Mouse (Mus musculus) kidney, adult 2 months (tissue): ENCODE results near the gene Gm28729. TPM values are rescaled to one million over a fixed set of nuclear protein-coding genes. Genes with fewer than 3 reads are reported as not detected.
"Not testable (repeated sequence)": the region's sequence is repeated elsewhere in the genome, so short reads cannot be mapped to it uniquely, and the experiment has no call there.

ENCODE experiments used
- DNase-seq: peaks from one replicate; pipeline ENCODE4 v3.0.0; 2021
- H3K27ac ChIP-seq: fragments of 200-500 bp; 2 replicates; pipeline ENCODE4 v1.5.1; 2012; ENCODE audit warnings: low read depth, low read length, control low read depth, inconsistent platforms; ENCODE audit not compliant: insufficient read depth
- H3K27me3 ChIP-seq: fragments of 200-500 bp; replicated peaks from 2 replicates; pipeline ENCODE4 v1.6.1; 2012; ENCODE audit warnings: mild to moderate bottlenecking, moderate library complexity, low read length, inconsistent platforms; ENCODE audit not compliant: control insufficient read depth, insufficient read depth
- H3K36me3 ChIP-seq: fragments of 200-500 bp; 2 replicates; pipeline ENCODE4 v1.6.1; 2012; ENCODE audit warnings: mild to moderate bottlenecking, moderate library complexity, low read length, inconsistent platforms; ENCODE audit not compliant: control insufficient read depth, insufficient read depth
- H3K4me1 ChIP-seq: fragments of 200-500 bp; 2 replicates; pipeline ENCODE4 v1.6.1; 2011; ENCODE audit warnings: low read length; ENCODE audit not compliant: control insufficient read depth, insufficient read depth
- H3K4me3 ChIP-seq: fragments of 200-500 bp; 2 replicates; pipeline ENCODE4 v1.5.1; 2011; ENCODE audit warnings: mild to moderate bottlenecking, low read depth, low read length, control low read depth; ENCODE audit not compliant: insufficient read depth
- CTCF ChIP-seq: fragments of 200-500 bp; conservative IDR thresholded peaks from 2 replicates; pipeline ENCODE4 v1.5.1; 2011; ENCODE audit warnings: low read depth, mild to moderate bottlenecking, control low read depth, low read length, moderate library complexity, mixed read lengths; ENCODE audit not compliant: insufficient read depth, insufficient read length
- POLR2A ChIP-seq: fragments of 200-500 bp; IDR thresholded peaks from one replicate; pipeline ENCODE4 v1.6.1; 2011; ENCODE audit warnings: low read depth, low read length, control low read depth
- WGBS: fragments of 180-500 bp; shearing (Covaris S2); methylation state at CpG from one replicate; pipeline ENCODE4 v1.1.7; 2018; 5-methylcytosine and 5-hydroxymethylcytosine counted together
- polyA plus RNA-seq: library from polyadenylated mRNA; depleted of rRNA; stranded (reverse); fragments of >200 nt; gene quantifications from 2 replicates; pipeline ENCODE4 v1.2.3, GENCODE M21; 2012

Gene Gm28729
- polyA plus RNA-seq, 1 experiment: not detected

DNA sequence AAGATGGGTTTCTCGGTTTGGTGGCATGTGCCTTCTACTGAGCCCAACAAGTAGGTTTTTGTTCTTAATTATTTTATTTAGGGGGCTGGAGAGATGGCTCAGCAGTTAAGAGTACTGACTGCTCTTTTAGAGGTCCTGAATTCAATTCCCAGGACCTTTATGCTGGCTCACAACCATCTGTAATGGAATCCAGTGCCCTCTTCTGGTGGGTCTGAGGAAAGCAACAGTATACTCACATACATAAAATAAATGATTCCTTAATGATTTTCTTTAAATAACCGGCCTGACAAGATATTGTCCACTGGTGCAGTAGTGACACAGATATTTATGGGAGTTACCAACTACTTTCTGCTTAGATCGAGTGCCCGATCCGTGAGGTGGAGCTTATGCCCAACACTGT, 1.9 kb downstream of the Gm28729 start:
- TF ChIP-seq POLR2A: no peak
- no peak for TF ChIP-seq CTCF
- Histone ChIP-seq H3K27ac (no peak overlapping the region), H3K27me3 (no peaks in the 10 kb centered on the region), H3K4me3 (no peak overlapping the region), H3K4me1 (no peaks in the 10 kb centered on the region), H3K36me3 (no peaks in the 10 kb centered on the region)
- no peak for DNase-seq
- WGBS: 91% methylated on average over 5 of the region's 5 CpGs

DNA sequence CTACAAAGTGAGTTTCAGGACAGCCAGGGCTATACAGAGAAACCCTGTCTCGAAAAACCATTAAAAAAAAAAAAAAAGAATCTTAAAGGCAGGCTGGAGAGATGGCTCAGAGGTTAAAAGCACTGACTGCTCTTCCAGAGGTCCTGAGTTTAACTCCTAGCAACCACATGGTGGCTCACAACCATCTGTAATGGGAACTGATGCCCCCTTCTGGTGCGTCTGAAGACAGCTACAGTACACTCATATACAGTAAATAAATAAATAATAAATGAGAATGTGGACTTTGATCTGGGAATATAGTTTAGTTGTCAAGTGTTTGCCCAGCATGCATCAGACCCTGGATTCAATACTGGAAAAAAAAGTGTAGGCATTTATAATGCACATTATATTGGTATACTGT, 3.5 kb downstream of the Gm28729 start:
- WGBS: 91% methylated on average over 2 of the region's 2 CpGs
- H3K36me3 ChIP-seq: not testable (repeated sequence)
- 0 out of 2 replicates have a peak, but pooled peaks have one; percentile 4 for TF ChIP-seq CTCF

DNA sequence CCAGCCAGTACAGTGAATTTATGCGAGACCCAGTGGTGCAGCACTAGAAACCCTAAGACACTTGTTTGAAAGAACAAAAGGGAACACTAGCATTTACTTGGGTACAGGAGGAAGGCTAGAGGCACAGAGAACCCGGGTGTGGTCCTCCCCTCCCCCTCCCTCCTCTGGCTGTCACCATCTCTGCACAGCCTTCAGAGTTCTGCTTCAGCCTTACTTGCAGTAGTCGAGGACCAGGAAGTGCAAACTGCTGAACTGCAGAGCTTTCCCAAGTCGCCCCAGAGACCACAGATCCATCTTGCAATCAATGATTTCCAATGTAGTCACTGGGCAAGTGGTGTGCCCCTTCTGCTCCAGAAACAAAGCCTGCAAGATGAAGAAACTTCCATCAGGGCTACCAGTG, 7.6 kb downstream of the Gm28729 start:
- no peak overlapping the region for H3K4me3 ChIP-seq
- H3K27me3 ChIP-seq: no peaks in the 10 kb centered on the region
- no peaks in the 10 kb centered on the region for H3K36me3 ChIP-seq
- no peak for DNase-seq
- no peak overlapping the region for H3K27ac ChIP-seq
- H3K4me1 ChIP-seq: no peaks in the 10 kb centered on the region
- TF ChIP-seq POLR2A (no peak), CTCF (no peak)
- 42% methylated on average over 4 of the region's 4 CpGs for WGBS

More for the DNA sequence above, 3.5 kb downstream of the Gm28729 start:
- H3K27me3 ChIP-seq, DNase-seq, H3K4me1 ChIP-seq, H3K27ac ChIP-seq, H3K4me3 ChIP-seq: not testable (repeated sequence)

DNA sequence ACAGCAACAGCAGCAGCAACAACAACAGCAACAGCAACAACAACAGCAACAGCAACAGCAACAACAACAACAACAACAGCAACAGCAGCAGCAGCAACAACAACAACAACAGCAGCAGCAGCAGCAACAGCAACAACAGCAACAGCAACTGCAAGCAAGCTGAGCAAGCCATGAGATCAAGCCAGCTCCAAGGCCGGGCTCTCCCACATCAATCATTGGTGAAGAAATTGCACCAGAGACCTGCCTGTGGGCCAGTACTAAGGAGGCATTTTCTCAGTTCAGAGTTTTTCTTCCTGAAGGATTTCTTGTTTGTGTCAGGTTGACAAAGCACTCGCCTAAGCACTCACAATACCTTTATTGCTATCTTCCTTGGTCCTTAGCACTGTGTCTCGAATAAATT, 8.3 kb downstream of the Gm28729 start:
- no peak for DNase-seq
- 67% methylated on average over 3 of the region's 3 CpGs for WGBS
- no peak overlapping the region for H3K4me3 ChIP-seq
- no peaks in the 10 kb centered on the region for H3K4me1 ChIP-seq
- no peaks in the 10 kb centered on the region for H3K27me3 ChIP-seq
- no peak overlapping the region for H3K27ac ChIP-seq
- TF ChIP-seq CTCF (no peak), POLR2A (no peak)
- H3K36me3 ChIP-seq: no peaks in the 10 kb centered on the region

DNA sequence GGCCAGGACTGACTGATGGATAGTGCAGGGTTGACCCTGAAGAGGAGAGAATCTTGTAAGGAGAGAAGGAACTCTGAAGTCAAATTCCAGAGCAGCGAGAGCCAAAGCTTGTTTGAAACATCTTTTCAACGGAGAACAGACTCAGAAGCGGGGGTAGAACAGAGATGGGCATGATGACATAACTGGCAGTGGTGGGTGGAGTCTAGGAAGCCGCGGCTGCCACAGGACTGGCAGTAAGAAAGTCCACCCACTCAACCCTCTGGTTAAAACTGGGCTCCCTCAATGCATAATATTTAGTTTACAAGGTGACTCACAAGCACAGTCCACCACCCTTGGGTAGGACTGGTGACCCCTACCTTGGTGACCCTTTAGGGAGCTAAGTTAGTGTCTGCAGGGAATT, 9.3 kb downstream of the Gm28729 start:
- no peaks in the 10 kb centered on the region for H3K27me3 ChIP-seq

DNA sequence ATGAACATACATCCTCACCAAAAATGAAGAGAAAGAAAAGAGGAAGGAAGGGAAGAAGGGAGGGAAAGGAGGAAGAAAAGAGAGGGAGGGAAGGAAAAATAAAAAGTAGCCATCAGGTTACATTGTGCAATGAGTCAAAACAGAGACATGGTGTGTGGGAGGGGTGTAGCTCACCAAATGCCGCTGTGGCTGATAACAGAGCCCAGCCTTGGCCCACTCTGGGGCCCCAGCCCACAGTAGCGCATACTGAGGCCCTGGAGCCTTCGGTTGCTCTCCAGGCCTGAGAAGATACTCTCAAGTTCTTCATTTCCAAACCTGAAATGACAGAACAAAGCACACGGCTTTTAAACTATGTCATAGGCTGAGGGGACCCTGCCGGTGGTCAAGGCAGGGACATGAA, 10.8 kb downstream of the Gm28729 start:
- 73% methylated on average over 5 of the region's 5 CpGs for WGBS
- no peak for DNase-seq
- no peak overlapping the region for H3K27ac ChIP-seq

More for the DNA sequence above, 9.3 kb downstream of the Gm28729 start:
- TF ChIP-seq CTCF (no peak), POLR2A (no peak)
- Histone ChIP-seq H3K27ac (no peak overlapping the region), H3K4me3 (no peak overlapping the region), H3K4me1 (no peaks in the 10 kb centered on the region), H3K36me3 (no peaks in the 10 kb centered on the region)
- 79% methylated on average over 5 of the region's 5 CpGs for WGBS
- no peak for DNase-seq

DNA sequence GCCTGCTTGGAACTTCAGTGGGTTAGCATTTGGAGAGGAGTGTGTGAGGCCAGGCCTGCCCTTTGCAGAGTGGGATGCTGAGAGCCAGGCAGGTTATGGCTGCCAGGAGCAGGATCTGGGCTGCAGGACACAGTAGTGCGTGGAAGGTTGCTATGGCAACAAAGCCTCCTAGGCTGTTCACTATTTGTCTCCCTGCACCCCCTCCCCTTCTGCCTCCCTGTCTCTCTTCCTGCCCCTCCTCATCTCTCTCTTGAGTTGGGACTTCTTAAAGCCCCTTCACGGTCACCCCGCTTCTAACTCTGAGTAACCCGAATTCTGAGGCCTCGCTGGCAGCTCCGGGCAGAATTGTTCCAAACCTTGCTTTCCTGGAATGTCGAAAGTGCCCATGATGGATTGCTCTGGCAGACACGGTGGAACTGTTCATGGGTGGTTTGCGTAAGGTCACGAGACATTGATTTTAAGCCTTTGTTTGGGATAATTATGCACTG, 19.0 kb downstream of the Gm28729 start:
- H3K27ac ChIP-seq: peak overlapping the region; percentile 10
- TF ChIP-seq POLR2A (no peak), CTCF (no peak)
- WGBS: 11% methylated on average over 10 of the region's 10 CpGs
- H3K4me1 ChIP-seq: 0 out of 2 replicates have a peak, but pooled peaks cover 2% of the 10 kb centered on the region
- peak; percentile 80 for DNase-seq
- no peaks in the 10 kb centered on the region for H3K36me3 ChIP-seq
- H3K27me3 ChIP-seq: no peaks in the 10 kb centered on the region
- no peak overlapping the region for H3K4me3 ChIP-seq

More for the DNA sequence above, 10.8 kb downstream of the Gm28729 start:
- H3K4me3 ChIP-seq: no peak overlapping the region
- TF ChIP-seq POLR2A (no peak), CTCF (no peak)
- H3K36me3 ChIP-seq: no peaks in the 10 kb centered on the region
- no peaks in the 10 kb centered on the region for H3K27me3 ChIP-seq
- no peaks in the 10 kb centered on the region for H3K4me1 ChIP-seq
